Mouse (Mus musculus) liver, postnatal 0 days (tissue): ENCODE results near the gene Madd. TPM values are rescaled to one million over a fixed set of nuclear protein-coding genes. Genes with fewer than 3 reads are reported as not detected.

Source experiments
- ATAC-seq: fragments of 200-750 bp; cut with Nextera tagmentation; 2 replicates; pipeline ENCODE4 v1.8.0; 2017; ENCODE audit warnings: mild to moderate bottlenecking, moderate library complexity
- DNase-seq: peaks from one replicate; pipeline ENCODE4 v3.0.0-alpha.2; 2016
- H3K27ac ChIP-seq: fragments of 300-500 bp; sonication (generic); 2 replicates; pipeline ENCODE4 v1.5.1; 2014; ENCODE audit warnings: antibody characterized with exemption, moderate library complexity, mild to moderate bottlenecking, low read depth
- H3K27me3 ChIP-seq: fragments of 300-500 bp; sonication (generic); 2 replicates; pipeline ENCODE4 v1.6.1; 2014; ENCODE audit warnings: low read length, control low read depth, mixed read lengths; ENCODE audit not compliant: insufficient read depth
- H3K36me3 ChIP-seq: fragments of 300-500 bp; sonication (generic); replicated peaks from 2 replicates; pipeline ENCODE4 v1.6.1; 2014; ENCODE audit warnings: mild to moderate bottlenecking, control low read depth, low read length, moderate library complexity, mixed read lengths; ENCODE audit not compliant: insufficient read depth
- H3K4me1 ChIP-seq: fragments of 300-500 bp; sonication (generic); 2 replicates; pipeline ENCODE4 v1.6.1; 2014; ENCODE audit warnings: antibody characterized with exemption, mild to moderate bottlenecking, control low read depth; ENCODE audit not compliant: insufficient read depth
- H3K4me2 ChIP-seq: fragments of 300-500 bp; sonication (generic); 2 replicates; pipeline ENCODE4 v1.6.1; 2014; ENCODE audit warnings: low read depth, mild to moderate bottlenecking, low read length, moderate library complexity, mixed read lengths
- H3K4me3 ChIP-seq: fragments of 300-500 bp; sonication (generic); 2 replicates; pipeline ENCODE4 v1.5.1; 2014; ENCODE audit warnings: low read depth, low read length
- H3K9ac ChIP-seq: fragments of 300-500 bp; sonication (generic); replicated peaks from 2 replicates; pipeline ENCODE4 v1.6.1; 2014; ENCODE audit warnings: mild to moderate bottlenecking, moderate library complexity
- H3K9me3 ChIP-seq: fragments of 300-500 bp; sonication (generic); 2 replicates; pipeline ENCODE4 v1.6.1; 2016; ENCODE audit warnings: mild to moderate bottlenecking, control low read depth, low read length, mixed read lengths
- CTCF ChIP-seq: sonication (generic); IDR thresholded peaks from 2 replicates; pipeline ENCODE4 v1.5.1; 2016; ENCODE audit warnings: antibody characterized with exemption, low read depth
- EP300 ChIP-seq: IDR thresholded peaks from 2 replicates; pipeline ENCODE4 v1.6.1; 2016; ENCODE audit warnings: antibody characterized with exemption, low read depth, mild to moderate bottlenecking
- WGBS: fragments of 180-500 bp; shearing (Covaris S2); extraction: QIAGEN DNeasy Blood & Tissue Kit; methylation state at CpG from one replicate; pipeline ENCODE4 v1.1.7; 2014; ENCODE audit not compliant: insufficient replicate concordance; 5-methylcytosine and 5-hydroxymethylcytosine counted together
- polyA plus RNA-seq: library from polyadenylated mRNA; unstranded; fragments of >200 nt; fragmentation: Nextera tagmentation; extraction: Ambion mirVana; gene quantifications from 2 replicates; pipeline ENCODE4 v1.2.1, GENCODE M21; 2015

Gene Madd
- polyA plus RNA-seq, 1 experiment from 2014 or later: 3.6 TPM

DNA sequence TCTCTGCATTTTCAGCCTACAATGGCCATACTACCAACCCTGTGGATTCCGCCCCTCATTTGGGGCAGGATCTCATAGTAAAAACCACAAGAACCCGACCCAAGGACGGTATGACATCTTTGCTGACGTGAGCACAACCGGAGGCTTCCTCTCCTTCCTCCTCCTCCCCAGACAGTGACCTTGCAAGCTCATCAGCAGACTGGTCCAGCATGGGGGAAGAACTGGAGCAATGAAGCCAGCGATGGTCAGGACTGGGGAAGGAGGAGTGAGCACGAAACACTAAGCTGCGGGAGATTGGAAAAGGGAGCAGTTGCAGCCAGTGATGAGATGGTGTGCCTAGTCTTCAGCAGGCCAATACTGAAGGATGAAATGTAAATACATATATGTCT is 1.6 kb downstream of the Madd start:
- ATAC-seq (no peak), DNase-seq (no peak)
- Histone ChIP-seq H3K4me1 (peaks cover 13% of the 10 kb centered on the region), H3K36me3 (peaks cover 10% of the 10 kb centered on the region), H3K4me2 (peak overlapping the region; percentile 99), H3K27me3 (no peaks in the 10 kb centered on the region), H3K9me3 (no peaks in the 10 kb centered on the region), H3K9ac (peak overlapping the region; percentile 73), H3K27ac (no peak overlapping the region), H3K4me3 (peak overlapping the region; percentile 71)
- no peak for TF ChIP-seq CTCF
- no peak for TF ChIP-seq EP300
- 7% methylated on average over 8 of the region's 8 CpGs for WGBS

- Histone ChIP-seq H3K27ac (no peak overlapping the region), H3K27me3 (no peaks in the 10 kb centered on the region), H3K4me3 (no peak overlapping the region), H3K4me2 (no peak overlapping the region), H3K36me3 (peaks cover 16% of the 10 kb centered on the region), H3K9ac (no peak overlapping the region), H3K4me1 (peaks cover 13% of the 10 kb centered on the region), H3K9me3 (no peaks in the 10 kb centered on the region)
- TF ChIP-seq EP300 (no peak), CTCF (no peak)
- ATAC-seq (no peak), DNase-seq (no peak)
- WGBS: 72% methylated on average over 5 of the region's 5 CpGs
Observed at GRCm38 (mm10) chr2:91180706-91181105, 2.9 kb downstream of the Madd start.

DNA sequence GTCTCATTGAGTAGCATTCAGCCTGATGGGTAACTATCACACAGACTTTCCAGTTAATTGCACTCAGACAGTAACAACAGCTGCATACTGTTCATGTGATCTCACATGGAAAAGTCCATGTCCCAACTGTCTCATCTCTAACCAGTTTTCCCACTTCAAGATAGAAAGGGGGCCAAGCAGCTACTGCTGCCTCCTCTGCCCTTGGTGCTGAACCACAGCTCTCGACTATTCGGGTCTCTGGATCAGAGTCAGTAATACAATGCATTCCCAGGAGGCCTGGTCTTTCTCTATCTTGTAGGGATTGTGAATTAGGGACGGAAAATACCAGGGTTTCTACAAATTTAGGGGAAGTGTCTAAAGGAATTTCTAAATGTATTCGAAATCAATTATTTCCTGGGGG is 3.8 kb downstream of the Madd start:
- no peak for DNase-seq

GRCm38 (mm10) chr2:91176234-91176633 is 7.4 kb downstream of the Madd start:
- ATAC-seq: no peak
- H3K4me3 ChIP-seq: no peak overlapping the region
- 75% methylated on average over 6 of the region's 6 CpGs for WGBS
- TF ChIP-seq CTCF (no peak), EP300 (no peak)
- no peaks in the 10 kb centered on the region for H3K4me1 ChIP-seq
- no peaks in the 10 kb centered on the region for H3K27me3 ChIP-seq
- no peak overlapping the region for H3K27ac ChIP-seq
- no peaks in the 10 kb centered on the region for H3K9me3 ChIP-seq
- H3K4me2 ChIP-seq: no peak overlapping the region
- no peak for DNase-seq
- H3K9ac ChIP-seq: no peak overlapping the region
- peaks cover 28% of the 10 kb centered on the region for H3K36me3 ChIP-seq

More for the DNA sequence above, 3.8 kb downstream of the Madd start:
- H3K36me3 ChIP-seq: peaks cover 21% of the 10 kb centered on the region
- H3K4me1 ChIP-seq: peaks cover 13% of the 10 kb centered on the region
- H3K27ac ChIP-seq: no peak overlapping the region
- H3K9me3 ChIP-seq: no peaks in the 10 kb centered on the region
- no peak overlapping the region for H3K4me2 ChIP-seq
- H3K9ac ChIP-seq: no peak overlapping the region
- 70% methylated on average over 4 of the region's 4 CpGs for WGBS
- no peak for ATAC-seq
- H3K4me3 ChIP-seq: no peak overlapping the region
- H3K27me3 ChIP-seq: no peaks in the 10 kb centered on the region
- TF ChIP-seq EP300 (no peak), CTCF (no peak)

DNA sequence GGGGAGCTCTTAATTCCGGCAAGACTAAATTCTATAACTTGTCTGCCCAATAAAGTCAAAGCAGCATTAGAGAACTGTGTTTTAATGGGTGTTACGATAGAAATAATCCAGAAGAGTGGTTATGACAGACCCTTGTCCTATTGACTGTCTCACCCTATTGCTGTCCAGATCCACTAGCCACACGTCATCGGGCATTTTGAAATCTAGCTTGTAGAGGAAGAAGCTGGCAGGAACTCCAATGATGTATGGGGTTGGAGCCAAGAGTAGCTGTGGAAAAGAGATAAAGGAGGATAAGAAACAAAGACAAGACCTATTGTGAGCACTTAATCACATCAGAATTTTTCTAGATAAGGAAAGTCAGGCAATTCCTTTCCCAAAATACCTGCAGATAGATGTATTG is 8.1 kb downstream of the Madd start:
- no peak overlapping the region for H3K9ac ChIP-seq
- no peak overlapping the region for H3K4me3 ChIP-seq
- H3K27ac ChIP-seq: no peak overlapping the region
- no peaks in the 10 kb centered on the region for H3K27me3 ChIP-seq
- WGBS: 74% methylated on average over 4 of the region's 4 CpGs
- no peaks in the 10 kb centered on the region for H3K4me1 ChIP-seq
- peaks cover 30% of the 10 kb centered on the region for H3K36me3 ChIP-seq
- H3K4me2 ChIP-seq: no peak overlapping the region
- H3K9me3 ChIP-seq: no peaks in the 10 kb centered on the region
- no peak for TF ChIP-seq EP300
- no peak for TF ChIP-seq CTCF
- DNase-seq: no peak
- ATAC-seq: no peak

GRCm38 (mm10) chr2:91169587-91170322 is 13.9 kb downstream of the Madd start:
- Histone ChIP-seq H3K9me3 (no peaks in the 10 kb centered on the region), H3K4me1 (no peaks in the 10 kb centered on the region), H3K9ac (no peak overlapping the region), H3K36me3 (peaks cover 27% of the 10 kb centered on the region), H3K4me2 (no peak overlapping the region), H3K4me3 (no peak overlapping the region), H3K27ac (no peak overlapping the region), H3K27me3 (no peaks in the 10 kb centered on the region)
- WGBS: 88% methylated on average over 25 of the region's 25 CpGs
- ATAC-seq (no peak), DNase-seq (no peak)
- TF ChIP-seq EP300: no peak
- TF ChIP-seq CTCF: no peak
